Mouse (Mus musculus) myocyte (in vitro differentiated cells): ENCODE results near the gene Copg1.

Experiments used
- CEBPB ChIP-seq: IDR thresholded peaks from 2 replicates; pipeline ENCODE4 v1.6.1; 2011; ENCODE audit warnings: mild to moderate bottlenecking, moderate library complexity; ENCODE audit not compliant: poor library complexity, insufficient read depth, severe bottlenecking
- E2F4 ChIP-seq: IDR thresholded peaks from one replicate; pipeline ENCODE4 v1.6.1; 2011; ENCODE audit warnings: mild to moderate bottlenecking, control low read depth, moderate library complexity; ENCODE audit not compliant: insufficient read depth
- MAX ChIP-seq: IDR thresholded peaks from one replicate; pipeline ENCODE4 v1.6.1; 2011; ENCODE audit warnings: low read depth, mild to moderate bottlenecking, control low read depth
- MYOD1 ChIP-seq, 3 experiments: IDR thresholded peaks; one replicate each; pipeline ENCODE4 v1.6.1; 2011; ENCODE audit warnings: control low read depth in 2 of 3, low read depth in 2 of 3, mild to moderate bottlenecking in 2 of 3, moderate library complexity in 1 of 3; ENCODE audit not compliant: insufficient read length in 2 of 3, control insufficient read depth in 1 of 3
- MYOG ChIP-seq, 3 experiments: IDR thresholded peaks; one replicate each; pipeline ENCODE4 v1.6.1; 2011; ENCODE audit warnings: control low read depth in 2 of 3, low read depth in 2 of 3, mild to moderate bottlenecking in 2 of 3; ENCODE audit not compliant: insufficient read length in 2 of 3, control insufficient read depth in 1 of 3, insufficient read depth in 1 of 3
- POLR2A ChIP-seq: IDR thresholded peaks from one replicate; pipeline ENCODE4 v1.6.1; 2011; ENCODE audit warnings: low read depth, mild to moderate bottlenecking, control low read depth, moderate library complexity; ENCODE audit not compliant: insufficient read length
- POLR2AphosphoS2 ChIP-seq: IDR thresholded peaks from one replicate; pipeline ENCODE4 v1.6.1; 2011; ENCODE audit warnings: low read depth, control low read depth; ENCODE audit not compliant: insufficient read length
- REST ChIP-seq: IDR thresholded peaks from one replicate; pipeline ENCODE4 v1.6.1; 2011; ENCODE audit warnings: mild to moderate bottlenecking, control low read depth, moderate library complexity; ENCODE audit not compliant: insufficient read depth, insufficient read length
- SRF ChIP-seq: IDR thresholded peaks from one replicate; pipeline ENCODE4 v1.6.1; 2011; ENCODE audit warnings: low read depth; ENCODE audit not compliant: control insufficient read depth, insufficient read length
- TCF12 ChIP-seq: IDR thresholded peaks from one replicate; pipeline ENCODE4 v1.6.1; 2011; ENCODE audit warnings: mild to moderate bottlenecking, control low read depth; ENCODE audit not compliant: poor library complexity, insufficient read depth, severe bottlenecking
- TCF3 ChIP-seq: IDR thresholded peaks from one replicate; pipeline ENCODE4 v1.6.1; 2011; ENCODE audit warnings: low read depth, control low read depth; ENCODE audit not compliant: insufficient read length
- USF1 ChIP-seq: IDR thresholded peaks from one replicate; pipeline ENCODE4 v1.6.1; 2011; ENCODE audit warnings: low read depth, mild to moderate bottlenecking, control low read depth, moderate library complexity

- TF ChIP-seq CEBPB (no peak), MAX (no peak), POLR2A (no peak), USF1 (no peak), MYOD1 (IDR thresholded peaks at IDR 0.05; ENCODE audit: control insufficient read depth in 1 of 3, insufficient read length in 2 of 3, low read depth in 2 of 3) (no peak), TCF12 (no peak), TCF3 (no peak), REST (no peak), MYOG (IDR thresholded peaks at IDR 0.05; ENCODE audit: control insufficient read depth in 1 of 3, insufficient read depth in 1 of 3, insufficient read length in 2 of 3, low read depth in 2 of 3) (no peak), E2F4 (no peak), SRF (no peak), POLR2AphosphoS2 (no peak)
Observed at GRCm38 (mm10) chr6:87879628-87880027, 8.0 kb upstream of the Copg1 start.
